Mouse (Mus musculus) cerebellum, adult 11 months (tissue): Measurements from ENCODE around the gene Acsm2.
"Not testable (repeated sequence)": the region's sequence is repeated elsewhere in the genome, so short reads cannot be mapped to it uniquely, and the experiment has no call there.

ENCODE experiments used
- DNase-seq: peaks from one replicate; pipeline ENCODE4 v3.0.0; 2022

The Acsm2 gene

DNA sequence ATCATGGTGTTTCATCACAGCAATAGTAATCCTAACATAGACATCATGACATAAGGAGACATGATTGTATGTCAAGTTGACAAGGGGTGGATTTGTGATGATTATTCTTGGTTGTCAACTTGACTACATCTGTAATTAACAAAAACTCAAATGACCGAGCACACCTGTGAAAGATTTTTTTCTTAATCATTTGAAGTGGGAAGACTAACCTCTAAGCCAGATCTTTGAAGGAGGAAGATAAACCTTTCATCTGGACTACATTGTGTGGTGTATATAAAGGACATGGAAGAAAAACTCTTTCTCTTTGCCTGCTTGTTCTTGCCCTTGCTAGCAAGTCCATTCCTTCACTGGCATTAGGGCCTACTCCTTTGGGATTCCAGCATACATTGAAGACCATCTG, at the start of gene Acsm2:
Acsm2 (plus strand) TSS at position 301 of the 400 bp plus-strand sequence.
- no peak for DNase-seq

DNA sequence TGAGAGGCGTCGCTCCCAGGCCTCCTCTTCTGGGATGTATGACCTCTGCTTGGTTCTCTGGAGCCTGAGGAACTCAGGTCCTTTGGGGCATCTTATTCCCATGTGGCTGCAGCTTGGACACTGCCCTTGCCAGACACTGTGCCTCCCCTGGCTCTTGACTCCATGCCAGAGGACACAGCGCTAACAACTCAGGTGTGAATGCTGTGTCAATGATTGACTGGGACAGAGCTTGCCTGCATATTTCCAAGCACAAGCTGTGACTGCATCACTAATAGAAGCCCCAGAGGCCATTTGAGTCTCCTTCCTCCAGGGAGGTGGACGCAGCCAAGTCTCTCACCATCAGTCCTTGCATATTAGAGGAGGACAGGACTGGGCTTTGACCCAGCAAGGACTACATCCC, 43.0 kb upstream of the Acsm2 start:
- DNase-seq: no peak

GRCm38 (mm10) chr7:119513056-119513455, 41.1 kb upstream of the Acsm2 start:
- DNase-seq: peak; percentile 43

DNA sequence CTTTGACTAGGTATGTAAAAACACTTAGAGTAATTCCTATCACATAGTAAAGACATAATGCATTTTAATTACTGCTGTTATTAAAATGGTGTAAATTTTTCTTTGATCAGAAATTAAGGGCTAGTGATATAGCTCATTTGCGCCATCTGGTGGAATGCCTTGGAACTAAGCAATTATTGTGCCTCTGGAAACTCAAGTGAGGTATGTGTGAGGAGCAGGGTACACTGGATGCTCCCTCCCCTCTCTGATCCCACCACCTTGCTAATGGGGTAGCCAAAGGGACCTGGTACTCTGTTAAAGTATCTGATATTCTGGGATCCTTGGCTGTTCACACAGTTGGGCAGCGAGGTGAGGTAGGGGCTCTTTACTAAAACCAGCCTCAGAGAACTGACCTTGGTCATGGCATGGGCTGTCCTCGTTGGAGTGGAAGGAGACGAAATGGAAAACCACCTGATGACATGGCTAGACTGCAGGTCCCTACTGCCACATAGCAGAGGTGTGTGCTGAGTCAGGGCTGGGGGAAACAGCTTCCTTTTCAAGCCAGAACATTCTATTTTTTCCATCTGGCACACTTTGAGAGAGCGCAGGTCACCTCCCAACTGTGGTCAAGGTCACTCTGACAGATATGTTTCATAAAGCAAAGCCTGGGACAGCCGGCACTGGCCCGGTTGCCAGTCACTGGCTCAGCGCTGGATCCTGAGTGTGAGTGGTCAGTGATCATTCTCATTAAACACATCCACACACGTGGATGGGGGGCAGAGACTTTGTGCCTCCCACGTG, 38.5 kb upstream of the Acsm2 start:
- DNase-seq: peak; percentile 24

GRCm38 (mm10) chr7:119516272-119516558, 37.9 kb upstream of the Acsm2 start:
- DNase-seq: no peak

- DNase-seq: no peak
Observed at GRCm38 (mm10) chr7:119519163-119519562, 35.0 kb upstream of the Acsm2 start, which contains the start of gene Acsm5. TSS of gene Acsm5 (plus strand) at chr7:119519463.

DNA sequence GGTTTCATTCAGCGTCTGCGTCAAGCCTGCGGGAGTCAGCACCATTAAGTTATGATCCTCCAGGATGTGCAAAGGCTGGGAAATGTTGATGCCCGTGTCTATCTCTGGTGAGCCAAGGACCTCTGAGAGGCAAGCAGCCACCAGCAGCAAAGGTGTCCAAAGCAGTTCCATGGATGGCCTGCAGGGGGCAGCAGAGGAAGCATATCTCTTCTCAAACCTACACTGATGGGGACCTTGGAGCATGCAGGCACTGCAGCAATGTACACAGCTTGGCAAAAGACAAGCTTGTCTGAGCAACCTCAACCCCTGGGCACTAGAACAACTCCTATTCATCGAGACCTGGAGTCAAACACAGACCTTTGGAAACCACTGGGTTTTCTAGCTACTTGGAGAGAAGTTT, 34.5 kb upstream of the Acsm2 start:
- peak; percentile 39 for DNase-seq

DNA sequence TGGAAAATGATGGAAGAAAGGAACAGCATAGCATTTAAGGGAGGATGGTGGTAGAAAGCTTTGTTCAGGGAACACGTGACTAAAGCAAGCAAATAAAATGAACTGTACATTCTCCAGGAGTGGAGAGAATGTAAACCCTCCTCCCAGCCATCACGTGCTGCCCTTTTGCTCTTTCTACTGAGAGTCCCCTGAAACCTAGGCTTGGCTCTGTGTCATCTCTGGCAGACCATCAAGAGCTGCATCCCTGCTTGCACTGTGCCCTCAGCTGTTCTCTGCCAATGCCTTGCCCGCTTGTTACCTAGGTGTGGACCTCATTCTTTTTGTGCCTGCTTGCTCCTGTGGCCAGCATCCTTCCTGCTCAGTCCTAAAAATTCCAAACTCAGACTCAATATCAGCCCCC, 32.3 kb upstream of the Acsm2 start:
- DNase-seq: no peak

- no peak for DNase-seq
Observed at GRCm38 (mm10) chr7:119522385-119522784, 31.8 kb upstream of the Acsm2 start.

GRCm38 (mm10) chr7:119523389-119523788, 30.8 kb upstream of the Acsm2 start, which contains the start of gene Pdilt:
TSS of gene Pdilt (minus strand) at chr7:119523489.
- no peak for DNase-seq

- DNase-seq: no peak
Observed at GRCm38 (mm10) chr7:119525881-119526281, 28.3 kb upstream of the Acsm2 start.

GRCm38 (mm10) chr7:119526486-119526885, 27.7 kb upstream of the Acsm2 start:
- no peak for DNase-seq

- DNase-seq: no peak
Observed at GRCm38 (mm10) chr7:119527135-119527534, 27.0 kb upstream of the Acsm2 start.

GRCm38 (mm10) chr7:119527548-119527947, 26.6 kb upstream of the Acsm2 start:
- DNase-seq: no peak

DNA sequence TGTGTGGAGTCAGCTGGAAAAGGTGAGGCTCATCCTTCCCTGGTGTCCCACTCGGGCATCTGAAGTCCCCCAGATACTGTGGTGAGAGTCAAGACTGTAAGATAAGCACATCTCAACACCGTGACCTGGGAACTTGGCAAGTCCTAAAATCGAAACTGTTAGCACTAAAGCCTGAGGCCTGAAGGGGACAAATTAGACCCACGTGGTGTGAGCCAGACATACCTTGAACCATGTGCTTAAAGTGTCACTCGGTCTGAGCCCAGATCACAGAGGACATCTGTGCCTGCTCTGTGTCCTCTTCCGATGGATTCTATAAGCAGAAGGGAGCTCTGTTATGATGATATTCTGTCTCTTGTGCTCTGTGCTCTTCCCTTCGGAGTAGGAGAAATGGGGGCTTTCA, 25.5 kb upstream of the Acsm2 start:
- DNase-seq: no peak

DNA sequence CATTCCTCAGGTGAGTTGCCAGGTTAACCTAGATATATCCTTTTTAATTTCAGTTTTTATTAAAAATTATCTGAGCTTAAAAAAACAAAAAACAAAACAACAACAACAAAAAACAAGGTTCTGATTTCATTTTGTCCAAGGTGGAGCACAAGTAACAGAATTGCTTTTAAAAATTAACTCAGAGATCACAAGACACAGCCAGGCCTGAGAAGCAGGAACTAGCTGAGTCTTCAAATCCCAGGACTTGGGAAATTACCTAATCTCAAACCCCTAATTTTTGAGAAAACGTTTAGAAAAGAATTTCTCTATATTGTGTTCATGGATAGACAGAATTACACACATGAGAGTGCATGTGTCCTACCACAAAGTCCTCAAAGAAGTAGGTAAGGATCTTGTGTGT, 21.2 kb upstream of the Acsm2 start:
- no peak for DNase-seq

DNA sequence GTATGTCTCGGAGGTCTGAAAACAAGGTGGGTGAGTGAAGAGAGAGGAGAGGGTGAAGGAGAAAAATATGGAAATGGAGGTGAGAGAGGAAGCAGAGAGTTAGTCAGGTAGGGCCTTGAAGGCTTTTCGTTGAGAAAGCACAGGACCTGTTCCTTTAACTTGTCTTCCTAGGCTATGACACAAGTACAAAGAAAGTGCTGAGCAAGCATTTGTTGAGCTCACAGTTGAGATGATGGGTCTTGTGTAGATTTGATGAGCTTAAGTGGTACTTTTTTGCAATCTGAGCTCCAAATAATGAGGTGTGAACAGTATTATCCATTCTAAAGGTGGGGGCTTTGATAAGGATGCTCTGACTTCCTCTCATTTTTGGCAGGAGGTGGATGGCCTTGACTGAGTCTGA, 19.8 kb upstream of the Acsm2 start:
- no peak for DNase-seq

GRCm38 (mm10) chr7:119542445-119542844, 11.7 kb upstream of the Acsm2 start:
- DNase-seq: no peak

DNA sequence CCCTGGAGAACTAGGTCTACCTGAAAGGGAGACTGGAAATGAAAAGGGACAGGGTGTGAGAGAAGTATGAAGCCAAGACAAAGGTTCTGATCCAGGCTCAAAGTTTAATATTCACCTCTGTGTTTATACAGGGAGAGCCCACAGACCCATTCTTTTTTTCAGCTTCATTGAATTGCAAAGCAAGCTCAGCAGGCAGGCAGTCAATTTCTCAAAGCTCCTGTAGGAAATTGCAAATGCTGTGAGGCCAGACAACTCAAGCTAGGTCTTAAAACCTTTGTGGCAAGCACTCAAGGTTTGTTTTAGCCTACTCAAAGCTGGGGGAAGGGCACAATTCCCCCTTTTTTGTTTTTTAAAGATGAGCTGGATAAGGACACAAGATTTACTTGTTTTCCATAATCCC, 8.6 kb upstream of the Acsm2 start:
- no peak for DNase-seq

- DNase-seq: no peak
Observed at GRCm38 (mm10) chr7:119550471-119551222, 3.5 kb upstream of the Acsm2 start.

- no peak for DNase-seq
Observed at GRCm38 (mm10) chr7:119559789-119560451, 5.8 kb downstream of the Acsm2 start.

GRCm38 (mm10) chr7:119560452-119560835, 6.3 kb downstream of the Acsm2 start:
- no peak for DNase-seq

DNA sequence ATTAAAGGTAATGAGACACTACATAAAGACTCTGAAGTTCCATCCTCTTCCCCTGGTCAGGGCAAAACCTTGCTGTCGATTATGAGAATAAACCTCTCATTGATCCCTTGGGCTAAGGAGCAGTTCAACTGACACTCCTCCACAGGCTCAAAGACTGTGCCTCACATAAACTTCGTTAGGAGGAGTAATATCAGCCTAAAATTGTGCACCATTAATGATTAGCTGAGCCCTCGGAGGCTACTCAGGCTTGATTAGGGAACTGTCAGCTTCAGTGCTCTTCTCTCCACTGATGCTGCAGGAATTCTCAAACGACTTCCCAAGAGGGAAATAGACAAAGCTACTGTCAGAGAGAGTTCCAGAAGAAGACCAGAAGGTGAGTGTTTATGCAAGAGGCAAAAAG, 7.3 kb downstream of the Acsm2 start:
- no peak for DNase-seq

GRCm38 (mm10) chr7:119562476-119562875, 8.3 kb downstream of the Acsm2 start:
- DNase-seq: not testable (repeated sequence)
